Mouse (Mus musculus) lung, postnatal 0 days (tissue): ENCODE measurements around the gene Nudt17.

Experiments
- CTCF ChIP-seq: IDR thresholded peaks from 2 replicates; pipeline ENCODE4 v1.5.1; 2016; ENCODE audit warnings: antibody characterized with exemption, mild to moderate bottlenecking
- EP300 ChIP-seq: IDR thresholded peaks from 2 replicates; pipeline ENCODE4 v1.6.1; 2016; ENCODE audit warnings: antibody characterized with exemption, mild to moderate bottlenecking, control low read depth

DNA sequence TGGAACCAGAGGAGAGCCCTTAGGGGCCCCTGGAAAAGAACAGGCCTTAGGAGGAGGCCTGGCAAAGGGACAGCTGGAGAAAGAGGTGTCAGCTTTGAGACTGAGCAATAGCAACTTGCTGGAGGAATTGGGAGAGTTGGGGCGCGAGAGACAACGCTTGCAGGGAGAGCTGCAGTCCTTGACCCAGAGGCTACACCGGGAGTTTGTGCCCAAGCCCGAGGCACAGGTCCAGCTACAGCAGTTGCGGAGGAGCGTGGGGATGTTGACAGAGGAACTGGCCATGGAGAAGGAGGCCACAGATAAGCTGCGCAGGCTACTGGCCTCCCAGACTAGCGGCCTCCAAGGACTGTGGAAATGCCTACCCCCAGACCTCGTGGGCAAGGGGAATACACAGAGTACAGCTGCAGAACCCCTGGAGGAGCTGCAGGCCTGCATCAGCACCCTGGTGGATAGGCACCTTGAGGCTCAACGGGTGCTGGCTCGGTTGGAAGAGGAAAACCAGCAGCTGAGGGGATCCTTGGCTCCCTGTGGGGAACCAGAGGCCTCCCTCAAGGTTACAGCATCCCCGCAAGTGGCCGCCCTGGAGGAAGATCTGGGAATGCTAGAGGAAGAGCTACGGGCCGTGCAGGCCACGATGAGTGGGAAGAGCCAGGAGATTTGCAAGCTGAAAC, 24.1 kb downstream of the Nudt17 start:
- TF ChIP-seq CTCF (no peak), EP300 (no peak)
